In genomic region chr8:118189226-118189625, GRCm38 (mm10) we compare ENCODE assay signal across 25 mouse cellular contexts.
DNase-seq lines count a peak whose midpoint lies in the region; ATAC-seq and TF ChIP-seq lines count a peak whose summit lies in the region.
"Had no signal": no experiment of that assay in that cellular context is flagged by ENCODE, and none has a peak within 500 bp of the region (broad histone marks: within the 10 kb centered on the region; RNA-seq: fewer than 3 reads in every experiment).

No protein-coding gene starts in this region.

- no peak for ATAC-seq in forebrain, embryonic 14.5 days
- ATAC-seq in forebrain, embryonic 12.5 days (ENCODE audit: low FRiP score): no peak
- ATAC-seq in kidney, embryonic 16.5 days (ENCODE audit: low FRiP score, low TSS enrichment): 0 out of 2 replicates have a peak, but pooled peaks have one; percentile 39
- ATAC-seq: intestine, postnatal 0 days; Patski had no signal

- H3K9me3 ChIP-seq in forebrain, embryonic 14.5 days (replicated peaks; ENCODE audit: control insufficient read depth, low read length): no peaks in the 10 kb centered on the region
- no peaks in the 10 kb centered on the region for H3K9me3 ChIP-seq in forebrain, embryonic 12.5 days
- H3K9me3 ChIP-seq in kidney, embryonic 16.5 days (ENCODE audit: low read length): no peaks in the 10 kb centered on the region
- H3K9me3 ChIP-seq: embryonic facial prominence, embryonic 12.5 days; embryonic facial prominence, embryonic 15.5 days; heart, embryonic 13.5 days; hindbrain, embryonic 12.5 days; hindbrain, embryonic 15.5 days had no signal

- 0 out of 2 replicates have a peak, but pooled peaks cover 3% of the 10 kb centered on the region for H3K4me1 ChIP-seq in forebrain, embryonic 14.5 days (ENCODE audit: control insufficient read depth, insufficient read depth, low read length)
- H3K4me1 ChIP-seq in forebrain, embryonic 12.5 days: peaks cover 4% of the 10 kb centered on the region; the same call in 1 of the 2 replicates
- H3K4me1 ChIP-seq in kidney, embryonic 16.5 days (ENCODE audit: insufficient read depth, low read length): no peaks in the 10 kb centered on the region
- no peaks in the 10 kb centered on the region; the same call in 1 of the 2 replicates for H3K4me1 ChIP-seq in lung, adult 2 months (ENCODE audit: control insufficient read depth, insufficient read depth, low read length)
- H3K4me1 ChIP-seq: embryonic facial prominence, embryonic 12.5 days; embryonic facial prominence, embryonic 15.5 days; hindbrain, embryonic 12.5 days had no signal

- TF ChIP-seq POLR2A in lung, adult 2 months (IDR thresholded peaks at IDR 0.05; ENCODE audit: borderline replicate concordance, extremely low read depth, low read depth, low read length): no peak

- 19% methylated on average over 15 of the region's 15 CpGs for WGBS in forebrain, embryonic 14.5 days
- WGBS in forebrain, embryonic 12.5 days: 49% methylated on average over 15 of the region's 15 CpGs
- 57% methylated on average over 15 of the region's 15 CpGs for whole genome bisulfite sequencing in kidney, embryonic 16.5 days
- 77% methylated on average over 15 of the region's 15 CpGs for WGBS in lung, adult 2 months

- DNase-seq in forebrain, embryonic 14.5 days (ENCODE audit: low spot score): peak; percentile 32
- no peak for DNase-seq in kidney, adult 18-20 months
- peak; percentile 54 for DNase-seq in retina, embryonic 14.5 days (ENCODE audit: low spot score)
- DNase-seq in lung, adult 2 months: no peak
- DNase-seq: adrenal gland, postnatal 10 days; adrenal gland, postnatal 36 days; B cell, adult 2 months; cerebellum, adult 11 months; cerebellum, adult 2 months; cerebellum, adult 9-11 months; cerebellum, postnatal 25 days; gastrocnemius, postnatal 10 days; gastrocnemius, postnatal 36 days; heart, postnatal 14 days had no signal

- no peak overlapping the region for H3K4me3 ChIP-seq in forebrain, embryonic 14.5 days (ENCODE audit: low read depth, low read length)
- no peak overlapping the region for H3K4me3 ChIP-seq in forebrain, embryonic 12.5 days (replicated peaks)
- no peak overlapping the region for H3K4me3 ChIP-seq in kidney, embryonic 16.5 days (ENCODE audit: low read length)
- H3K4me3 ChIP-seq in lung, adult 2 months (replicated peaks; ENCODE audit: extremely low read depth, low read depth, low read length): no peak overlapping the region
- H3K4me3 ChIP-seq: embryonic facial prominence, embryonic 12.5 days; embryonic facial prominence, embryonic 15.5 days; heart, embryonic 13.5 days; hindbrain, embryonic 12.5 days; hindbrain, embryonic 15.5 days had no signal

- no peak overlapping the region for H3K27ac ChIP-seq in forebrain, embryonic 14.5 days (ENCODE audit: low read depth, low read length)
- no peak overlapping the region for H3K27ac ChIP-seq in forebrain, embryonic 12.5 days
- H3K27ac ChIP-seq in kidney, embryonic 16.5 days (ENCODE audit: low read length): no peak overlapping the region
- H3K27ac ChIP-seq: embryonic facial prominence, embryonic 12.5 days; embryonic facial prominence, embryonic 15.5 days; hindbrain, embryonic 12.5 days; hindbrain, embryonic 15.5 days had no signal

- H3K9ac ChIP-seq in forebrain, embryonic 14.5 days (ENCODE audit: low read length): no peak overlapping the region
- H3K9ac ChIP-seq in forebrain, embryonic 12.5 days: no peak overlapping the region
- no peak overlapping the region for H3K9ac ChIP-seq in kidney, embryonic 16.5 days (replicated peaks; ENCODE audit: low read length)
- H3K9ac ChIP-seq: embryonic facial prominence, embryonic 12.5 days; embryonic facial prominence, embryonic 15.5 days; heart, embryonic 13.5 days; hindbrain, embryonic 12.5 days; hindbrain, embryonic 15.5 days had no signal

- H3K27me3 ChIP-seq in forebrain, embryonic 14.5 days (replicated peaks; ENCODE audit: control insufficient read depth, insufficient read depth, low read length): no peaks in the 10 kb centered on the region
- no peaks in the 10 kb centered on the region for H3K27me3 ChIP-seq in forebrain, embryonic 12.5 days
- H3K27me3 ChIP-seq in kidney, embryonic 16.5 days (ENCODE audit: insufficient read depth, low read length): no peaks in the 10 kb centered on the region
- H3K27me3 ChIP-seq: CH12.LX; embryonic facial prominence, embryonic 12.5 days; embryonic facial prominence, embryonic 15.5 days; heart, embryonic 13.5 days; hindbrain, embryonic 12.5 days; hindbrain, embryonic 15.5 days had no signal

- no peak for TF ChIP-seq CTCF in lung, adult 2 months (IDR thresholded peaks at IDR 0.05; ENCODE audit: insufficient read depth, low read length)

- H3K36me3 ChIP-seq in forebrain, embryonic 14.5 days (ENCODE audit: control insufficient read depth, insufficient read depth, low read length): no peaks in the 10 kb centered on the region
- H3K36me3 ChIP-seq in forebrain, embryonic 12.5 days (replicated peaks): no peaks in the 10 kb centered on the region
- H3K36me3 ChIP-seq in kidney, embryonic 16.5 days (ENCODE audit: insufficient read depth, low read length): no peaks in the 10 kb centered on the region
- H3K36me3 ChIP-seq: embryonic facial prominence, embryonic 12.5 days; embryonic facial prominence, embryonic 15.5 days; G1E; heart, embryonic 13.5 days; hindbrain, embryonic 12.5 days; hindbrain, embryonic 15.5 days had no signal

- no peak overlapping the region for H3K4me2 ChIP-seq in forebrain, embryonic 14.5 days (ENCODE audit: low read length)
- no peak overlapping the region; the same call in 1 of the 2 replicates for H3K4me2 ChIP-seq in forebrain, embryonic 12.5 days
- no peak overlapping the region for H3K4me2 ChIP-seq in kidney, embryonic 16.5 days (replicated peaks; ENCODE audit: low read depth, low read length)
- H3K4me2 ChIP-seq: embryonic facial prominence, embryonic 12.5 days; embryonic facial prominence, embryonic 15.5 days; heart, embryonic 13.5 days; hindbrain, embryonic 12.5 days; hindbrain, embryonic 15.5 days had no signal

Comparison
In these comparisons a context has a peak if more than half of its experiments do, and no peak if none do; other contexts are left out.
1. DNase-seq: peak in forebrain, embryonic 14.5 days (single experiment) and retina, embryonic 14.5 days (single experiment); none in kidney, adult 18-20 months (single experiment) and lung, adult 2 months (single experiment).